Mouse (Mus musculus) myocyte (in vitro differentiated cells): ENCODE results near the gene Pprc1.

Experiments used
- CEBPB ChIP-seq: IDR thresholded peaks from 2 replicates; pipeline ENCODE4 v1.6.1; 2011; ENCODE audit warnings: mild to moderate bottlenecking, moderate library complexity; ENCODE audit not compliant: poor library complexity, insufficient read depth, severe bottlenecking
- MYOD1 ChIP-seq, 3 experiments: IDR thresholded peaks; one replicate each; pipeline ENCODE4 v1.6.1; 2011; ENCODE audit warnings: control low read depth in 2 of 3, low read depth in 2 of 3, mild to moderate bottlenecking in 2 of 3, moderate library complexity in 1 of 3; ENCODE audit not compliant: insufficient read length in 2 of 3, control insufficient read depth in 1 of 3
- POLR2A ChIP-seq: IDR thresholded peaks from one replicate; pipeline ENCODE4 v1.6.1; 2011; ENCODE audit warnings: low read depth, mild to moderate bottlenecking, control low read depth, moderate library complexity; ENCODE audit not compliant: insufficient read length
- REST ChIP-seq: IDR thresholded peaks from one replicate; pipeline ENCODE4 v1.6.1; 2011; ENCODE audit warnings: mild to moderate bottlenecking, control low read depth, moderate library complexity; ENCODE audit not compliant: insufficient read depth, insufficient read length
- TCF3 ChIP-seq: IDR thresholded peaks from one replicate; pipeline ENCODE4 v1.6.1; 2011; ENCODE audit warnings: low read depth, control low read depth; ENCODE audit not compliant: insufficient read length
- USF1 ChIP-seq: IDR thresholded peaks from one replicate; pipeline ENCODE4 v1.6.1; 2011; ENCODE audit warnings: low read depth, mild to moderate bottlenecking, control low read depth, moderate library complexity

- TF ChIP-seq CEBPB (no peak), POLR2A (no peak), REST (no peak), USF1 (no peak), MYOD1 (IDR thresholded peaks at IDR 0.05; ENCODE audit: control insufficient read depth in 1 of 3, insufficient read length in 2 of 3, low read depth in 2 of 3) (no peak), TCF3 (no peak)
Observed at GRCm38 (mm10) chr19:46110781-46111180, 66.1 kb downstream of the Pprc1 start.
